Mouse (Mus musculus) duodenum, adult 2 months (tissue): ENCODE data around the gene Map3k20. TPM values are rescaled to one million over a fixed set of nuclear protein-coding genes. Genes with fewer than 3 reads are reported as not detected.

Source experiments
- polyA plus RNA-seq: library from polyadenylated mRNA; depleted of rRNA; stranded (reverse); fragments of >200 nt; gene quantifications from 2 replicates; pipeline ENCODE4 v1.2.3, GENCODE M21; 2012; ENCODE audit warnings: low replicate concordance; rRNA removed

Gene Map3k20
- polyA plus RNA-seq, result 3.3 and 6.6 TPM in 2 replicates

DNA sequence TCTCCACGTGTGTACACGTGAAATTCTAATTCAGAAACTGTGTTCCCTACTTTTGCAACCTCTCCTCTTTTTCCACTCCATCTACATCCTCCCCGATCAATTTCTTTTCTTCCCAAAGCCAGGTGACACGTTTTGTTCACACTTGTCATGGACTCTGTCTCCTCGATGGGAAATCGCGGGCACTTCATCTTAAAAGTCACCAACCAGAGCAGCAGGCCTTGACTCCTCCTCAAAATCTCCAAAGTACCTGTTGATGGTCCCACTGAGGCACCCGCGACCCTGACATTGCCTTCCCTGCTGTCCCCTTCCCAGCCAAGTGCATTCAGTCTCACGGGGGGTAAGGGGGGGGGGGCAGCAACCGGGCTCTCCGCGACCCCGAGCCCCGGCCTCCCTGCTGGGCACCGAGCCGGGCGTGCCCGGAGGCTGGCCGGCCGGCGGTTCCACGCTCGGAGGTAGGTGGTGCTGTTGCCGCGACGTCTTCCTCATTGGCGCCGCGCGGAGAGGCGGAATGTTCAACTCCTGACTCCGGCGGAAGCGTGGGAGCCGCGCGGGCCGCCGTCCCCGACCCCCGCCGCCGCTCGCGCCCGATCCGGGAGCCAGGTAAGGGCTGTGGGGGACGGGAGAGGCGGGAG lies at the start of gene Map3k20:
Gene Map3k20 (plus strand): TSS at position 382 of the 632 bp plus-strand sequence.

DNA sequence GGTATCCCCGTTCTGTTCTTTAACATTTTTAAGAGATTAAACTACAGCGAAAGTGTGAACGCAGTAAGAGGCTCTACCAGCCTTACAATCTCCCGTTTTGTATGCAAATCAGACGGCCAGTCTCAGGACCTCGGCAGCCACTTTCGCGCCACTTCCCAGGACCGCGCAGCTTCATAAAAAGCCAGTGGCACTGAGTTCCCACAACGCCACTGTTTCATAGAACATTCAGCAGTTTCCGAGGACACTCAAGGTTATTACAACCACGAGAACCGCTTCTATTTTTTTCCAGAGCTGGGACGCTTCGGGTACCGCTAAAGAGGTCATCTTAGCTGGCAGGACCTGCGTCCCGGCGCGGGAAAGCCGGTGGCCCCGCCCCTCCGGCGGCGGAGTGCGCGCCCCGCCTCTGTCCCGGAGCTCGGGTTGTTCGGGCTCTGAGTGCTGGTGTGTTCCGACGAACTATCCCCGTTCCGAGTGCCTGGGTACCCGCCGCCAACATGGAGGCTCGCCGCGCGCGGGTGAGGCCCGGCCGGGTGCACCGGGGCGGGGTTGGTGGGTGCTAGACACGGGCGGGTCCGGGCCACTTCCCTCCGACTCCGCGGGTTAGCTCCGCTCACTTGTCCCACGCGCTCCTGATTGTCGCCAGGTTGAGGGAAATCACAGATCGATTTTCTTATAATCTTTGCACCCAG lies 190.5 kb downstream of the Map3k20 start, which contains the start of gene Cdca7:
Gene Cdca7 (plus strand): TSS at position 363 of the 689 bp plus-strand sequence.

Other genes starting within 250 kb of the Map3k20 start
- gene Cdca7, start 190.5 kb downstream of the Map3k20 start, polyA plus RNA-seq, result 8.6 and 15.0 TPM in 2 replicates